Mouse (Mus musculus) left cerebral cortex, postnatal 4 days (tissue): ENCODE results near the gene Cnot9. TPM values are rescaled to one million over a fixed set of nuclear protein-coding genes. Genes with fewer than 3 reads are reported as not detected.

Experiments
- total RNA-seq, 2 experiments: library from RNA; stranded (reverse); gene quantifications; 2 replicates each; pipeline ENCODE4 v1.2.3; 2021

Cnot9 gene
- total RNA-seq, 2 experiments from 2014 or later, result 43.9 to 48.1 TPM

Other genes starting within 250 kb of the Cnot9 start
- not detected for gene Gpbar1, start 227.5 kb upstream of the Cnot9 start, total RNA-seq
- 100 to 1,000 TPM; 122 to 124 TPM for gene Aamp, start 221.3 kb upstream of the Cnot9 start, total RNA-seq
- 10 to 100 TPM; 98.6 to 99.4 TPM for gene Pnkd, start 221.1 kb upstream of the Cnot9 start, total RNA-seq
- 1 to 10 TPM; 5.2 to 5.3 TPM for gene Tmbim1, start 200.4 kb upstream of the Cnot9 start, total RNA-seq
- 1 to 10 TPM in 1 of 2 experiments, under 1 TPM in 1; 0.74 to 1.1 TPM for gene Catip, start 143.9 kb upstream of the Cnot9 start, total RNA-seq
- 1 to 10 TPM; 1.2 to 2.2 TPM for gene Slc11a1, start 130.9 kb upstream of the Cnot9 start, total RNA-seq
- 10 to 100 TPM; 19.2 to 20.8 TPM for gene Ctdsp1, start 114.5 kb upstream of the Cnot9 start, total RNA-seq
- under 1 TPM; 0.72 to 0.81 TPM for gene Vil1, start 96.7 kb upstream of the Cnot9 start, total RNA-seq
- 1 to 10 TPM; 3.7 TPM for gene Plcd4, start 36.8 kb downstream of the Cnot9 start, total RNA-seq
- gene Usp37, start 38.2 kb downstream of the Cnot9 start, total RNA-seq, result 10 to 100 TPM; 24.3 to 26.6 TPM
- gene Zfp142, start 82.2 kb downstream of the Cnot9 start, total RNA-seq, result 10 to 100 TPM; 24.7 to 24.8 TPM
- 10 to 100 TPM; 19.8 to 24.1 TPM for gene Bcs1l, start 82.2 kb downstream of the Cnot9 start, total RNA-seq
- gene Rnf25, start 95.3 kb downstream of the Cnot9 start, total RNA-seq, result 10 to 100 TPM; 58.7 to 64.9 TPM
- gene Stk36, start 95.4 kb downstream of the Cnot9 start, total RNA-seq, result 10 to 100 TPM; 20.6 to 25.2 TPM
- 10 to 100 TPM; 37.3 to 42.6 TPM for gene Ttll4, start 155.7 kb downstream of the Cnot9 start, total RNA-seq
- gene Cyp27a1, start 207.5 kb downstream of the Cnot9 start, total RNA-seq, result under 1 TPM; 0.70 TPM
- not detected for gene Prkag3, start 243.2 kb downstream of the Cnot9 start, total RNA-seq